Mouse (Mus musculus) heart, adult 10 weeks (tissue): ENCODE results near the gene Gm13279. TPM values are rescaled to one million over a fixed set of nuclear protein-coding genes. Genes with fewer than 3 reads are reported as not detected.

Source experiments
- polyA plus RNA-seq: library from polyadenylated mRNA; stranded (reverse); fragments of 350-450 nt; fragmentation: Illumina TruSeq; extraction: RNeasy Lipid Tissue Mini Kit (QIAGEN cat#74804); gene quantifications from one replicate; pipeline ENCODE4 v1.2.3, GENCODE M21; 2014; ENCODE audit warnings: low read depth, low replicate concordance

Gm13279 gene
- not detected for polyA plus RNA-seq

GRCm38 (mm10) chr4:88797097-88797496 lies at the start of gene Gm13279:
Gm13279 (plus strand) TSS chr4:88797397.

GRCm38 (mm10) chr4:88754818-88755340 lies 42.3 kb upstream of the Gm13279 start, which contains the start of gene Gm13271:
Gm13271 (plus strand) TSS chr4:88754868.

GRCm38 (mm10) chr4:88759610-88760268 lies 37.5 kb upstream of the Gm13279 start, which contains the start of gene Gm13283:
Gm13283 (plus strand) TSS chr4:88760119.

GRCm38 (mm10) chr4:88773534-88773933 lies 23.7 kb upstream of the Gm13279 start, which contains the start of gene Gm13290:
Gm13290 (plus strand) TSS chr4:88773834.

GRCm38 (mm10) chr4:88776622-88777021 lies 20.6 kb upstream of the Gm13279 start, which contains the start of gene Gm13289:
Gm13289 (plus strand) TSS chr4:88776922.

DNA sequence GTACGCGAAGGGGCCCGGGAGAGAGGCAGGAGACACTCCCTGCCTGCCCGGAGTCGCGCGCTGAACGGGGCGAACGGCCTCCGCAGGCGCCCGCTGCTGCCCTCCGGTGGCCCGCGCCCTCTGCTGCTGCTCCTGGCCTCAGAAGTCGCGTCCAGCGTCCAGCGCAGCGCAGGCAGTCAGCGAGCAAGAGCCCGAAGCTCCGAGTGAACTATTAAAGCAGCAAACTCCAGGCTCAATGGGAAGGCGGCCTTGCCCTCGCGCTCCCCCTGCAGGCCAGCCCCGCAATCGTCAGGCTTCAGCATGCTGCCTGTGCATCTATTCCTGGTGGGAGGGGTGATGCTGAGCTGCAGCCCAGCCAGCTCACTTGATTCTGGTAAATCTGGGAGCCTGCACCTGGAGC lies 17.6 kb upstream of the Gm13279 start, which contains the start of gene Gm13272:
Gene Gm13272, plus strand, starts transcription at position 301 of the 400 bp plus-strand sequence.

DNA sequence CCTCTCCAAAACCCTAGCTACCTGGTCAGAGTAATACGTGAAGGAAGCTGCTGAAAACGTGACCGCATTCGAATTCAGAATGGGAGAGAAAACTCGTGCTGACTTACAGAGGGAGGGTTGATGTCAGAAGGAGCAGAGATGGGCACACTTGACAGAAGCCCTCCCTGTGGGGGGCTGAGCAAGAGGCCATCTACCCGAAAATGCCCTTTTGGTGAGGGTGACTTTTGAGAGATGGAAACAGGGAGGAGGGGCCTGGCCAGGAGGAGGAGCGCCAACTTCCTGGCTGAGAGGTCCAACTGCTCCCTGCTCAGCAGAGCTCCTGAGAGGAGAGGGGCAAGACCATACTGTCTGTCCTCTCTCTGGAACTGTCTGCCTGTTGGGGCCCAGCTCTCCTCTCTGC lies 15.4 kb upstream of the Gm13279 start, which contains the start of gene Ifnz:
Gene Ifnz, plus strand, starts transcription at position 301 of the 400 bp plus-strand sequence.

DNA sequence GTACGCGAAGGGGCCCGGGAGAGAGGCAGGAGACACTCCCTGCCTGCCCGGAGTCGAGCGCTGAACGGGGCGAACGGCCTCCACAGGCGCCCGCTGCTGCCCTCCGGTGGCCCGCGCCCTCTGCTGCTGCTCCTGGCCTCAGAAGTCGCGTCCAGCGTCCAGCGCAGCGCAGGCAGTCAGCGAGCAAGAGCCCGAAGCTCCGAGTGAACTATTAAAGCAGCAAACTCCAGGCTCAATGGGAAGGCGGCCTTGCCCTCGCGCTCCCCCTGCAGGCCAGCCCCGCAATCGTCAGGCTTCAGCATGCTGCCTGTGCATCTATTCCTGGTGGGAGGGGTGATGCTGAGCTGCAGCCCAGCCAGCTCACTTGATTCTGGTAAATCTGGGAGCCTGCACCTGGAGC lies 11.8 kb upstream of the Gm13279 start, which contains the start of gene Gm13276:
Gene Gm13276, plus strand, starts transcription at position 301 of the 400 bp plus-strand sequence.

GRCm38 (mm10) chr4:88788402-88788801 lies 8.8 kb upstream of the Gm13279 start, which contains the start of gene Gm13277:
Gm13277 (plus strand) TSS chr4:88788632.

DNA sequence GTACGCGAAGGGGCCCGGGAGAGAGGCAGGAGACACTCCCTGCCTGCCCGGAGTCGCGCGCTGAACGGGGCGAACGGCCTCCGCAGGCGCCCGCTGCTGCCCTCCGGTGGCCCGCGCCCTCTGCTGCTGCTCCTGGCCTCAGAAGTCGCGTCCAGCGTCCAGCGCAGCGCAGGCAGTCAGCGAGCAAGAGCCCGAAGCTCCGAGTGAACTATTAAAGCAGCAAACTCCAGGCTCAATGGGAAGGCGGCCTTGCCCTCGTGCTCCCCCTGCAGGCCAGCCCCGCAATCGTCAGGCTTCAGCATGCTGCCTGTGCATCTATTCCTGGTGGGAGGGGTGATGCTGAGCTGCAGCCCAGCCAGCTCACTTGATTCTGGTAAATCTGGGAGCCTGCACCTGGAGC lies 5.9 kb upstream of the Gm13279 start, which contains the start of gene Gm13278:
Gene Gm13278, plus strand, starts transcription at position 301 of the 400 bp plus-strand sequence.

DNA sequence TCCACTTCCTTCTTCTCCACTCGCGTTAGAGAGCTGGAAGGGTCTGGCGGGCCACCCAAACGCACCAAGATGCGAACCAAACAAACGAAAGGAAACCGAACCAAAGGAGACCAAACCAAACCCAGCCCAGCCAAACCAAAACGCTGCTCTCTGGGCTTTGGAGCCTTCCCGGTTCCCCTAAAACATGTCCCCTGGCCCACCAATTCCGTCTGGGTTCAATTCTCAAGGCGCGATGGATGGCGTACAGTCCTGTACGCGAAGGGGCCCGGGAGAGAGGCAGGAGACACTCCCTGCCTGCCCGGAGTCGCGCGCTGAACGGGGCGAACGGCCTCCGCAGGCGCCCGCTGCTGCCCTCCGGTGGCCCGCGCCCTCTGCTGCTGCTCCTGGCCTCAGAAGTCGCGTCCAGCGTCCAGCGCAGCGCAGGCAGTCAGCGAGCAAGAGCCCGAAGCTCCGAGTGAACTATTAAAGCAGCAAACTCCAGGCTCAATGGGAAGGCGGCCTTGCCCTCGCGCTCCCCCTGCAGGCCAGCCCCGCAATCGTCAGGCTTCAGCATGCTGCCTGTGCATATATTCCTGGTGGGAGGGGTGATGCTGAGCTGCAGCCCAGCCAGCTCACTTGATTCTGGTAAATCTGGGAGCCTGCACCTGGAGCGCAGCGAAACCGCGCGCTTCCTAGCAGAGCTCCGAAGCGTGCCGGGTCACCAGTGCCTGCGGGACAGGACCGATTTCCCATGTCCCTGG lies 3.1 kb upstream of the Gm13279 start, which contains the start of gene Gm13275:
Gene Gm13275, plus strand, starts transcription at position 552 of the 740 bp plus-strand sequence.

GRCm38 (mm10) chr4:88799365-88799764 lies 2.2 kb downstream of the Gm13279 start, which contains the start of gene Gm13285:
Gm13285 (plus strand) TSS chr4:88799665.

DNA sequence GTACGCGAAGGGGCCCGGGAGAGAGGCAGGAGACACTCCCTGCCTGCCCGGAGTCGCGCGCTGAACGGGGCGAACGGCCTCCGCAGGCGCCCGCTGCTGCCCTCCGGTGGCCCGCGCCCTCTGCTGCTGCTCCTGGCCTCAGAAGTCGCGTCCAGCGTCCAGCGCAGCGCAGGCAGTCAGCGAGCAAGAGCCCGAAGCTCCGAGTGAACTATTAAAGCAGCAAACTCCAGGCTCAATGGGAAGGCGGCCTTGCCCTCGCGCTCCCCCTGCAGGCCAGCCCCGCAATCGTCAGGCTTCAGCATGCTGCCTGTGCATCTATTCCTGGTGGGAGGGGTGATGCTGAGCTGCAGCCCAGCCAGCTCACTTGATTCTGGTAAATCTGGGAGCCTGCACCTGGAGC lies 5.8 kb downstream of the Gm13279 start, which contains the start of gene Gm13287:
Gene Gm13287, plus strand, starts transcription at position 301 of the 400 bp plus-strand sequence.

DNA sequence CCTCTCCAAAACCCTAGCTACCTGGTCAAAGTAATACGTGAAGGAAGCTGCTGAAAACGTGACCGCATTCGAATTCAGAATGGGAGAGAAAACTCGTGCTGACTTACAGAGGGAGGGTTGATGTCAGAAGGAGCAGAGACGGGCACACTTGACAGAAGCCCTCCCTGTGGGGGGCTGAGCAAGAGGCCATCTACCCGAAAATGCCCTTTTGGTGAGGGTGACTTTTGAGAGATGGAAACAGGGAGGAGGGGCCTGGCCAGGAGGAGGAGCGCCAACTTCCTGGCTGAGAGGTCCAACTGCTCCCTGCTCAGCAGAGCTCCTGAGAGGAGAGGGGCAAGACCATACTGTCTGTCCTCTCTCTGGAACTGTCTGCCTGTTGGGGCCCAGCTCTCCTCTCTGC lies 8.0 kb downstream of the Gm13279 start, which contains the start of gene Gm13288:
Gene Gm13288, plus strand, starts transcription at position 301 of the 400 bp plus-strand sequence.

DNA sequence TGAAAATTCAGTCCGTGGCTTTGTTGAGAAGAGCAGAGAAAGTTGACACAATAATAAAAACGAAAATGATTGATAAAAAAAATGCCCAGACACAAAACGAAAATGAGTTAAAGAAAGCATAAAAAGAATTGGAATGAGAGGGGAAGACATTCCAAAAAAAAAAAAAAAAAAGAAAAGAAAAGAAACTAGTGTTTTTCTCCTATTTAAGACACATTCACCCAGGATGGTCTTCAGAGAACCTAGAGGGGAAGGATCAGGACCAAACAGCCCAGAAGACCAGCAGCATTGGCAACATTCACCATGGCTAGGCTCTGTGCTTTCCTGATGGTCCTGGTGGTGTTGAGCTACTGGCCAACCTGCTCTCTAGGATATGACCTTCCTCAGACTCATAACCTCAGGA lies 18.7 kb downstream of the Gm13279 start, which contains the start of gene Ifna7:
Gene Ifna7, plus strand, starts transcription at position 301 of the 400 bp plus-strand sequence.

GRCm38 (mm10) chr4:88819659-88820058 lies 22.5 kb downstream of the Gm13279 start, which contains the start of gene Ifna11:
Ifna11 (plus strand) TSS chr4:88819959.

DNA sequence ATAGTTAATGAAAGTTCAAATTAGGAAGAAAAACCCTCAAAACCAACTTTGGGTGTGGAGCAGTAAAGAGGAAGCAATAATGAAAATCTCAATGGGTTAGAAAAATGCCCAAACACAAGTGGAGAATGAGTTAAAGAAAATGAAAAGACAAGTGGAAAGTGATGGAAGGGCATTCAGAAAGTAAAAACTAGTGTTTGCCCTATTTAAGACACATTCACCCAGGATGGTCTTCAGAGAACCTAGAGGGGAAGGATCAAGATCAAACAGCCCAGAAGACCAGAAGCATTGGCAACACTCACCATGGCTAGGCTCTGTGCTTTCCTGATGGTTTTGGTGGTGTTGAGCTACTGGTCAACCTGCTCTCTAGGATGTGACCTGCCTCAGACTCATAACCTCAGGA lies 29.9 kb downstream of the Gm13279 start, which contains the start of gene Ifna6:
Gene Ifna6, plus strand, starts transcription at position 301 of the 400 bp plus-strand sequence.

GRCm38 (mm10) chr4:88835225-88835624 lies 38.0 kb downstream of the Gm13279 start, which contains the start of gene Ifna5:
Ifna5 (plus strand) TSS chr4:88835525.

DNA sequence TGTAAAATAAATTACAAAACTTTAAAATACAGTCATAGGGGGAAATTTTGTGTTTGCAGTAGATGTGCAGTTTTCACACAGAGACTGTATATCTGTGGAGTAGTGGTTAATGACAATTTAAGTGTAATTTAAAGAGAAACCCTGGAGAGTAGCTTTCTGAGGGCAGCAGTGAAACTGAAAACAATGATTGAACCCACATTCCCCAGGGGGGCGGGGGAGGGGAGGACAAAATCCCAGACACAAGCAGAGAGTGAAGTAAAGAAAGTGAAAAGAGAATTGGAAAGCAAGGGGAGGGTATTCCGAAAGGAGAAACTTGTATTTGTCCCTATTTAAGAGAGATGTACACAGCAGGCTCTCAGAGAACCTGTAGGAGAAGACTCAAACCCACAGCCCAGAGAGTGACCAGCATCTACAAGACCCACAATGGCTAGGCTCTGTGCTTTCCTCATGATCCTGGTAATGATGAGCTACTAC lies 44.3 kb downstream of the Gm13279 start, which contains the start of gene Ifna4:
Gene Ifna4, plus strand, starts transcription at position 424 of the 474 bp plus-strand sequence.

